Mouse (Mus musculus): ENCODE data around the gene Gm49321. TPM values are rescaled to one million over a fixed set of nuclear protein-coding genes. Genes with fewer than 3 reads are reported as not detected.

The Gm49321 gene
- 12.0 and 14.1 TPM in 2 replicates for polyA plus RNA-seq (2014; fragmentation: Nextera tagmentation; extraction: Ambion mirVana)

DNA sequence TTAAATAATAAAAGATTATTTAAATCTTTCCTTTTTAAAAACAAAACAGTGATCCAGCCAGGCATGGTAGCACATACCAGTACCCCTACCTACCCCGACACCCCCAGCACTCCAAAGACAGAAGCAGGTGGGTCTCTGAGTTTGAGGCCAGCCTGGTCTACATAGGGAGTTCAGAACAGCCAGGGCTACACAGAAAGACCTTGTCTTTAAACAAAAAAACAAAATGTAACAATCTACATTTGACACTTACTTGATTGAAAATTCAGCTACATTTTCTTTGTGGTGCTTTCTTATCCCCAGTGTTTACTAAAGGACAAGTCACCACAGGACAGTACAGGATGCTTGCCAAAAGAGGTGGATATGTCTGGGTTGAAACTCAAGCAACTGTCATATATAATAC is at the start of gene Gm49321:
TSS of gene Gm49321 (plus strand) at position 301 of the 400 bp plus-strand sequence.
- ATAC-seq (replicated peaks; ENCODE audit: insufficient number of reproducible peaks, low FRiP score, low TSS enrichment): no peak
- Histone ChIP-seq H3K27ac (ENCODE audit: low read depth, low read length) (no peak within 1 kb of the TSS), H3K9ac (ENCODE audit: low read depth, low read length) (no peak within 1 kb of the TSS), H3K4me3 (ENCODE audit: low read depth, low read length) (no peak within 1 kb of the TSS), H3K27me3 (ENCODE audit: control insufficient read depth, insufficient read depth, low read length) (no peaks in the 10 kb centered on the region), H3K9me3 (replicated peaks; ENCODE audit: control insufficient read depth, low read length) (no peaks in the 10 kb centered on the region), H3K4me1 (ENCODE audit: control insufficient read depth, insufficient read depth, low read length) (peaks cover 3% of the 10 kb centered on the region; the same call in 1 of the 2 replicates), H3K4me2 (no peak within 1 kb of the TSS), H3K36me3 (ENCODE audit: control insufficient read depth, insufficient read depth, low read length) (peaks cover 24% of the 10 kb centered on the region)
- 94% methylated on average over 1 of the region's 1 CpGs for WGBS (ENCODE audit: insufficient replicate concordance)

DNA sequence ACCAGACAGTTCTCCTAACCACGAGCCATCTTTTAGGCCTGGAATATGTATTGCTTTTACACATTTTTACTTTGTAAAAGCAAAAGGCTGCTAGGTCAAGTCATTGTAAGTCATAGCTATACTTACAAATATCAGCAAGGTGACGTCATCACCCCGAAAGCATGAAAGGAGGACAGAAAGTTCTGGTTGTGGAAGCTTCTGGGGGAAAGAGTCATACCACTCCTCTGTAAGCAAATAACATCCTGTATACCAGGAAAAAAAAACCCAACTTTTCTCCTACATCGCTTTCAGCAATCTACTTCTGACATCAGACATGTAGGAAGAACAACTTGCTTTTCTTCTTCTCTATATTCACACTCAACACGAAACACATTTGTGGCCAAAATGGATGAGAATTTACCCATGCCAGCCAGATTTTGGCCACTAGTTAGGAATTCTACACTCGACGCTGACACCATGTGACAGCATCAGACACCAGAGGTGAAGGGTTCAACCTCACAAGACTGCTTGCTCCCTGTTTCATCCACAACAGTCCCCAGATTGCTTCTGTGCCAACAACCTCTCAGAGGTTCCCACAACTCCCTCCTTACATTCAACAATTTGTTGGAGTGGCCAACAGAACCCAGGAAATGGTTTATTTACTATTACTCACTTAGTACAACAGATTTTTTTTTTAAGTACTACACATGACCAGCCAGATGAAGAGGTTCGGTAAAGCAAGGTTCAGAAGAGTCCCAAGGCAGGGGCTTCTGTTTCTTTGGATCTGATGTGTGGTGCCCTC is 49.3 kb upstream of the Gm49321 start:
- H3K4me3 ChIP-seq (ENCODE audit: low read depth, low read length): no peak overlapping the region
- H3K27me3 ChIP-seq (ENCODE audit: control insufficient read depth, insufficient read depth, low read length): no peaks in the 10 kb centered on the region

DNA sequence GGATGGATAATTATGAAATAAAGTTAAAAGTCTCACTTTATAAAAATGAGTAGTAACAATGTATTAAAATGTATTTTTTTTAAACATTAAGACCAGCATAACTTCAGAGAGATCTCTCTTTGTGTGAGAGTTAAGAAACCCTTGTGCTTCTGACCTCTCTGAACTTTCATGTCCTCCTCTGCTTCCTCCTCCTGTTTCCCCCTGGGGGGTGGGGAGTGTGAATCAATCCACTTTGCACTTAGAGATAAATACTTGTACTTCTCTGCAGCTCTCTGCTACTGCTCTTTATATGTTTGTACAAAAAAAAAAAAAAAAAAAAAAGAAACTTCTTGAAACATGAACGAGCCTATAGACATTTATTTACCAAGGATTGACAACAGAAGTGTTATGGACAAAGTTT is 47.9 kb upstream of the Gm49321 start:
- H3K9ac ChIP-seq (ENCODE audit: low read depth, low read length): no peak overlapping the region
- H3K4me2 ChIP-seq: no peak overlapping the region
- 48% methylated on average over 1 of the region's 1 CpGs for whole genome bisulfite sequencing (ENCODE audit: insufficient replicate concordance)
- H3K27ac ChIP-seq (ENCODE audit: low read depth, low read length): no peak overlapping the region
- peaks cover 5% of the 10 kb centered on the region; the same call in 1 of the 2 replicates for H3K4me1 ChIP-seq (ENCODE audit: control insufficient read depth, insufficient read depth, low read length)
- H3K9me3 ChIP-seq (replicated peaks; ENCODE audit: control insufficient read depth, low read length): no peaks in the 10 kb centered on the region
- no peaks in the 10 kb centered on the region for H3K36me3 ChIP-seq (ENCODE audit: control insufficient read depth, insufficient read depth, low read length)
- no peaks in the 10 kb centered on the region for H3K27me3 ChIP-seq (ENCODE audit: control insufficient read depth, insufficient read depth, low read length)
- no peak overlapping the region for H3K4me3 ChIP-seq (ENCODE audit: low read depth, low read length)
- no peak for ATAC-seq (replicated peaks; ENCODE audit: insufficient number of reproducible peaks, low FRiP score, low TSS enrichment)

More for the DNA sequence above, 49.3 kb upstream of the Gm49321 start:
- H3K4me1 ChIP-seq (ENCODE audit: control insufficient read depth, insufficient read depth, low read length): peaks cover 5% of the 10 kb centered on the region; the same call in 1 of the 2 replicates
- H3K36me3 ChIP-seq (ENCODE audit: control insufficient read depth, insufficient read depth, low read length): no peaks in the 10 kb centered on the region
- H3K4me2 ChIP-seq: no peak overlapping the region
- no peak overlapping the region for H3K9ac ChIP-seq (ENCODE audit: low read depth, low read length)
- no peaks in the 10 kb centered on the region for H3K9me3 ChIP-seq (replicated peaks; ENCODE audit: control insufficient read depth, low read length)
- 85% methylated on average over 8 of the region's 8 CpGs for WGBS (ENCODE audit: insufficient replicate concordance)
- no peak for ATAC-seq (replicated peaks; ENCODE audit: insufficient number of reproducible peaks, low FRiP score, low TSS enrichment)
- H3K27ac ChIP-seq (ENCODE audit: low read depth, low read length): no peak overlapping the region

DNA sequence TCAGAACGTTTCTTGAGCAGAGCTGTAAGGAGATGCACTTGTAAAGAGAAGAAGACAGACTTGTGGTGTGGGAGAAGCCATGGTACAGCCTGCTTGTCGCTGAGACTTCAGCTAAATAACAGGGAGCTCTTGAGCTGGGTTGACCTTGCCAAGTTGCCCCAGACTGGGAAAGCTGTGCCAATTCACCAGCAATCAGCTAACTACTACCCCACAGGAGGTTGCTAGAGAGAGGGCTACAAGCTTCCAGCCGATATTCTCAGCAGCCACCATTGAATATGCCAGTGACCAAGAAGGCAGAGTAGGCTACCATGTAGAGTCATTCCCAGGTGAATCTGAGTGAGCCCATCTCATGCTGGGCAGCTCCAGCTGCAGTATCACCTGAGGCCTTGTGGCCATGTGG is 47.4 kb upstream of the Gm49321 start:
- Histone ChIP-seq H3K4me3 (ENCODE audit: low read depth, low read length) (no peak overlapping the region), H3K9ac (ENCODE audit: low read depth, low read length) (no peak overlapping the region), H3K36me3 (ENCODE audit: control insufficient read depth, insufficient read depth, low read length) (no peaks in the 10 kb centered on the region), H3K4me1 (ENCODE audit: control insufficient read depth, insufficient read depth, low read length) (peaks cover 5% of the 10 kb centered on the region; the same call in 1 of the 2 replicates), H3K27ac (ENCODE audit: low read depth, low read length) (no peak overlapping the region), H3K27me3 (ENCODE audit: control insufficient read depth, insufficient read depth, low read length) (no peaks in the 10 kb centered on the region), H3K9me3 (replicated peaks; ENCODE audit: control insufficient read depth, low read length) (no peaks in the 10 kb centered on the region), H3K4me2 (no peak overlapping the region)
- 60% methylated on average over 3 of the region's 3 CpGs for WGBS (ENCODE audit: insufficient replicate concordance)
- no peak for ATAC-seq (replicated peaks; ENCODE audit: insufficient number of reproducible peaks, low FRiP score, low TSS enrichment)

DNA sequence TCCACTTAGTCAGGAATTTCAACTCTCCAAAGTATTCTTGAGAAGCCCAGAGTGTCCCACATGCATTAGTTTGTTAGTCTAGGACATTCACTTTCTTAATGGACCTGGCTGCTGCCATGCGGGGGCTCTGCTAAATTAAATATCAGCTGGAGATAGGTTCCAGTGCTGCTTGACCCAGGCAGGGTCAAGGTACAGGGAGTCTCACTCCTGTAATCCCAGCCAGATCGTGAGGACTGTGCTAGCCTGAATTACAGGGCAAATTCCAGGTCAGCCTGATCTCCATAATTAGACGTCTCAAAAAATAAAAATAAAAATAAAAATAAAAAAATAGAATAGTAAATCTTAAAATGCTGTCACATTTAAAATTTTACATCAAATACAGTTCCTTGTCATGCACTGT is 44.8 kb upstream of the Gm49321 start:
- H3K27me3 ChIP-seq (ENCODE audit: control insufficient read depth, insufficient read depth, low read length): no peaks in the 10 kb centered on the region
- no peak overlapping the region for H3K27ac ChIP-seq (ENCODE audit: low read depth, low read length)
- ATAC-seq (replicated peaks; ENCODE audit: insufficient number of reproducible peaks, low FRiP score, low TSS enrichment): no peak
- no peak overlapping the region for H3K4me2 ChIP-seq
- H3K9me3 ChIP-seq (replicated peaks; ENCODE audit: control insufficient read depth, low read length): no peaks in the 10 kb centered on the region
- 44% methylated on average over 3 of the region's 3 CpGs for WGBS (ENCODE audit: insufficient replicate concordance)
- no peak overlapping the region for H3K4me3 ChIP-seq (ENCODE audit: low read depth, low read length)
- peaks cover 5% of the 10 kb centered on the region; the same call in 1 of the 2 replicates for H3K4me1 ChIP-seq (ENCODE audit: control insufficient read depth, insufficient read depth, low read length)
- no peaks in the 10 kb centered on the region for H3K36me3 ChIP-seq (ENCODE audit: control insufficient read depth, insufficient read depth, low read length)
- no peak overlapping the region for H3K9ac ChIP-seq (ENCODE audit: low read depth, low read length)

DNA sequence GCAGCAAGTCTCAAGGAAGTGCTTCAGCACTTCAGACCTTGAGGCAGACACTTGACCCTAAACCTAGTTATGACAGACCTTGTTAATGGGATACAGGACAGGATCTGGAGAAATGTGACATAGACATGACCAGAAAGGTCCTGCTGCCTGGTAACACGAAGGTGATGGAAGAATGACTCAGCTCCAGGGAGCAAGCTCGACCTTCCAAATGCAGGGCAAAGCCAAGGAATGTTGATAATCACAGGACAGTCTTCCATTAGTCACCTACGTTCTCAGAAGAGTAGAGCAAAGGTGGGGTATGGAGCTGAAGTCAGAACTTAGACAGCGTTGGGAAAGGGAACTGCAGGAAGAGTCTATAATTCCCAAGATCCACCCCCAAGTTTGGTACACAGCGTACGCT is 42.6 kb upstream of the Gm49321 start:
- H3K27me3 ChIP-seq (ENCODE audit: control insufficient read depth, insufficient read depth, low read length): no peaks in the 10 kb centered on the region
- no peak overlapping the region for H3K27ac ChIP-seq (ENCODE audit: low read depth, low read length)
- H3K4me2 ChIP-seq: no peak overlapping the region
- peaks cover 5% of the 10 kb centered on the region; the same call in 1 of the 2 replicates for H3K4me1 ChIP-seq (ENCODE audit: control insufficient read depth, insufficient read depth, low read length)
- no peak overlapping the region for H3K4me3 ChIP-seq (ENCODE audit: low read depth, low read length)
- no peak overlapping the region for H3K9ac ChIP-seq (ENCODE audit: low read depth, low read length)
- no peak for ATAC-seq (replicated peaks; ENCODE audit: insufficient number of reproducible peaks, low FRiP score, low TSS enrichment)
- H3K36me3 ChIP-seq (ENCODE audit: control insufficient read depth, insufficient read depth, low read length): no peaks in the 10 kb centered on the region
- WGBS (ENCODE audit: insufficient replicate concordance): 62% methylated on average over 6 of the region's 6 CpGs
- no peaks in the 10 kb centered on the region for H3K9me3 ChIP-seq (replicated peaks; ENCODE audit: control insufficient read depth, low read length)

DNA sequence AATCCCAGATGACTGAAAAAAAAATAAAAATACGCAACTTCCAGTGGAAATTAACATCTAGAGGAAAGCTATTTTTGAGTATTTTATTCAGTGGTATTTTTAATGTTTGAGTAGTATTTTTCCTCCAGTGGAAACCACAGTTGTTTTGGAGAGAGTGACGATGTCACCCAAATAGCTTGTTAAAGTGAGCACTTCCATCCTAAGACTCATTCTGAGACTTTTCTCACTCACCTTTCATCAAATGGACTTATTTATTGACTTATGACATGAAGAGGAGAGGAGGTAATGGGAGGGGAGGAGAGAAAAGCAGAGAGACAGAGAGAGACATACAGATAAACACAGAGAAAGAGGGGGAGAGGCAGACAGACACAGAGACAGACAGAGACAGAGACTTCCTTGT is 41.8 kb upstream of the Gm49321 start:
- H3K27ac ChIP-seq (ENCODE audit: low read depth, low read length): no peak overlapping the region
- no peak overlapping the region for H3K9ac ChIP-seq (ENCODE audit: low read depth, low read length)
- H3K27me3 ChIP-seq (ENCODE audit: control insufficient read depth, insufficient read depth, low read length): no peaks in the 10 kb centered on the region
- 80% methylated on average over 2 of the region's 2 CpGs for WGBS (ENCODE audit: insufficient replicate concordance)
- H3K36me3 ChIP-seq (ENCODE audit: control insufficient read depth, insufficient read depth, low read length): no peaks in the 10 kb centered on the region
- no peaks in the 10 kb centered on the region for H3K9me3 ChIP-seq (replicated peaks; ENCODE audit: control insufficient read depth, low read length)
- no peak overlapping the region for H3K4me2 ChIP-seq
- H3K4me3 ChIP-seq (ENCODE audit: low read depth, low read length): no peak overlapping the region
- 0 out of 2 replicates have a peak, but pooled peaks cover 5% of the 10 kb centered on the region for H3K4me1 ChIP-seq (ENCODE audit: control insufficient read depth, insufficient read depth, low read length)
- ATAC-seq (replicated peaks; ENCODE audit: insufficient number of reproducible peaks, low FRiP score, low TSS enrichment): no peak

DNA sequence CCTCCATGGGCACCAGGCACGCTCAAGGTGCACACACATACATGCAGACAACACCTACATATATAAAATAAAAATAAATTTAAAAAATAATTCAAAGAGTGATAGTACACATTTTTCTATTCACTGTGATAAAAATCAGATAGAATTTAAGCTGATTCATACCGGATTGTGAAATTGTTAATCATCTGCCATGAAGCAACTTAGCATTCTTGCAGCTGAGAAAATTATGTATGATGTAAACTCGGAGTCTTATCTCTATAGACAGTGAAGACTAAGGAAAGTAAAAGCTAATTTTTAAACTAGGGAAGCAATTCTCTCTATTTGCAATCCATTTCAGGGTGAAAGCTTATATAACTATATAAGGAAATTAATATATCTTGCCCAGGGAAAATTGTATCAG is 41.0 kb upstream of the Gm49321 start:
- no peaks in the 10 kb centered on the region for H3K36me3 ChIP-seq (ENCODE audit: control insufficient read depth, insufficient read depth, low read length)
- H3K4me1 ChIP-seq (ENCODE audit: control insufficient read depth, insufficient read depth, low read length): 0 out of 2 replicates have a peak, but pooled peaks cover 5% of the 10 kb centered on the region
- no peak overlapping the region for H3K27ac ChIP-seq (ENCODE audit: low read depth, low read length)
- no peak for ATAC-seq (replicated peaks; ENCODE audit: insufficient number of reproducible peaks, low FRiP score, low TSS enrichment)
- H3K27me3 ChIP-seq (ENCODE audit: control insufficient read depth, insufficient read depth, low read length): no peaks in the 10 kb centered on the region
- no peak overlapping the region for H3K4me2 ChIP-seq
- H3K9ac ChIP-seq (ENCODE audit: low read depth, low read length): no peak overlapping the region
- 80% methylated on average over 3 of the region's 3 CpGs for WGBS (ENCODE audit: insufficient replicate concordance)
- no peak overlapping the region for H3K4me3 ChIP-seq (ENCODE audit: low read depth, low read length)
- H3K9me3 ChIP-seq (replicated peaks; ENCODE audit: control insufficient read depth, low read length): no peaks in the 10 kb centered on the region

DNA sequence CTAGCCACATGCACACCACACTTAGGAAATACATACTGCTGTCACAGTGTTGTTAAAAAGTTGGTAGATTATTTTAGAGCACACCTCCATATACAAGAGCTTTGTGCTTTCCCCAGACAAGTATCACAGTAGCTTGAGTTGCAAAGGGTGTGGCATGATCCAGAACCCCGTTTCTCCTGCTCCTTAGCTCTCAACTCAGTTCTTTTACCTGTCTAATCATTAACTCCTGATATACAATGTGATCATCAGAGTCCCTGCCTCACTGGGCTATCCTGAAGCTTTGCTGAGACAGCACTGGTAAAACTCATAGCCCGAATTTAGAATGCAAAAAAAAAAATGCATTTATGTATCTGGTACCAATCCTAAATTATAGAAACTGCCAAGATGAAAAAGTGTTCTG is 39.2 kb upstream of the Gm49321 start:
- H3K9me3 ChIP-seq (replicated peaks; ENCODE audit: control insufficient read depth, low read length): no peaks in the 10 kb centered on the region
- H3K27ac ChIP-seq (ENCODE audit: low read depth, low read length): no peak overlapping the region
- H3K4me1 ChIP-seq (ENCODE audit: control insufficient read depth, insufficient read depth, low read length): no peaks in the 10 kb centered on the region
- H3K27me3 ChIP-seq (ENCODE audit: control insufficient read depth, insufficient read depth, low read length): no peaks in the 10 kb centered on the region
- no peaks in the 10 kb centered on the region for H3K36me3 ChIP-seq (ENCODE audit: control insufficient read depth, insufficient read depth, low read length)
- H3K9ac ChIP-seq (ENCODE audit: low read depth, low read length): no peak overlapping the region
- H3K4me3 ChIP-seq (ENCODE audit: low read depth, low read length): no peak overlapping the region
- 75% methylated on average over 2 of the region's 2 CpGs for WGBS (ENCODE audit: insufficient replicate concordance)
- H3K4me2 ChIP-seq: no peak overlapping the region
- ATAC-seq (replicated peaks; ENCODE audit: insufficient number of reproducible peaks, low FRiP score, low TSS enrichment): no peak

All from heart, embryonic 11.5 days (tissue).